Mouse (Mus musculus) cerebellum, adult 9-10 months (tissue): ENCODE measurements around the gene Hrh1.
"Not testable (repeated sequence)": the region's sequence is repeated elsewhere in the genome, so short reads cannot be mapped to it uniquely, and the experiment has no call there.

Experiments
- DNase-seq: peaks from one replicate; pipeline ENCODE4 v3.0.0; 2022

Hrh1 gene

DNA sequence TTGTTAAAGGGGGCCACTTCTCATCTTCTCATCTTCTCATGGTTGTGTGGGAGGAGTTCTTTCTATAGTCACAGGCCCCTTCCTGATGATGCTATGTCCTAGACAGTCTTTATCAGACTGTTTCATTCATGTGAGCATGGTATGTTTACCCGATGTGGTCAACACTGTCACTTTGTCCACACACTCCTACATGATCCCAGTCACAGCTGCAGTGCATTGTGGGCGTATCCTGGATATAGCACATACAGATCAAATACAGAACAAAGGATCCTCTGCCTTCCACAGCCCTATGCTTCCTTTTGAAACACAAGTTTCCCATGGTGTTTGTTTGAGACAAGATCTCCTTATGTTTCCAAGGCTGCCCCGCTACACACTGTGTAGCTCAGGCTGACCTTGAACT lies 76.3 kb downstream of the Hrh1 start:
- no peak for DNase-seq

DNA sequence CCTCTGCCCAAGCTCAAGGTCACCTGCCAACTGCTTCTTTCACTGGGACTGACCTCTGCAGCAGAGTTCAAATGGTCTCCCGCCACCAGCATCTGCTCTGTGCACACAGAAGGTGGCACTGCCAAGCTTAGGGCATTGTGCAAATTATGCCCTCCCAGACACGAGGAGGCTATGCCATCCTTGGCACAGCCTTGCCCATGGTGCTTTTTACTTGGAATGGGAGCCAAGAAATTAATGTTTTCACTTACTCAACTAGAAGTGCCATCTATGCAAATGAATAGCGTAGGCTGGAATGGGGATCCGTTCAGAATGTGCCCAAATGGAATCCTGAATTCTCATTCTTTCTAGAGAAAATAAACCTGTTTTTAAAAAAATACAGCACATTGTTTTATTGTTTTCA lies 77.2 kb downstream of the Hrh1 start:
- no peak for DNase-seq

DNA sequence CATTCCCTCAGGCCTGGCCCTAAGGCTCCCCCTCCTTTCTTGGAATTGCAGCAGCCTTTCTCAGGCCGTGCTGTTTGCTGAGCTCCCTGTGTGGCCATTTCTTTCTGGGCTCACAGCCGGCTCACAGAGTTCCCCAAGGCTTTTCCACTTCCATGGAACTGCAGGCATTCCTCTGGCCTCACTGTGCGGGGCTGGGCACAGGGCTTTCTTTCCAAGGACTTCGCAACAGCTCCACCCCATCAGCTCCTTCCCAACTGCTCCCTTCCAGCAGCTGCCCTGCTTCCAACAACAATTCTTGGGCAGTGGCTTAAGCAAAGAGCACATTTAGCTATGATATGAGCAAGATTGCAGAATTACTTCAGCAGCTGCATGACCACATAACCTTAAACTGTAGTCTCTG lies 81.0 kb downstream of the Hrh1 start:
- no peak for DNase-seq

DNA sequence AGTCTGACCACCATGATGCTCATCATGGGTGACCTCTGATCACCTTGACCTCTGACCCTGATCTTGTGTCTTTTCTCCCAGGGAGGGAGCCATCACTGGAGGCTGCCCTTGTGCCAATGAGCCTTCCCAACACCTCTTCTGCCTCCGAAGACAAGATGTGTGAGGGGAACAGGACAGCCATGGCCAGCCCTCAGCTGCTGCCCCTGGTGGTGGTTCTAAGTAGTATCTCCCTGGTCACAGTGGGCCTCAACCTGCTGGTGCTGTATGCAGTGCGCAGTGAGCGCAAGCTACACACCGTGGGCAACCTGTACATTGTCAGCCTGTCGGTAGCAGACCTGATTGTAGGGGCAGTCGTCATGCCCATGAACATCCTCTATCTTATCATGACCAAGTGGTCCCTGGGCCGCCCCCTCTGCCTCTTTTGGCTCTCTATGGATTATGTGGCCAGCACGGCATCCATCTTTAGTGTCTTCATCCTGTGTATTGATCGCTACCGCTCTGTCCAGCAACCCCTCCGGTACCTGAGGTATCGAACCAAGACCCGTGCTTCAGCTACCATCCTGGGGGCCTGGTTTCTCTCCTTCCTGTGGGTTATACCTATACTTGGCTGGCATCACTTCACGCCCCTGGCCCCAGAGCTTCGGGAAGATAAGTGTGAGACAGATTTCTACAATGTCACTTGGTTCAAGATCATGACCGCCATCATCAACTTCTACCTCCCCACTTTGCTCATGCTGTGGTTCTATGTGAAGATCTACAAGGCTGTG lies 82.1 kb downstream of the Hrh1 start:
- no peak for DNase-seq

DNA sequence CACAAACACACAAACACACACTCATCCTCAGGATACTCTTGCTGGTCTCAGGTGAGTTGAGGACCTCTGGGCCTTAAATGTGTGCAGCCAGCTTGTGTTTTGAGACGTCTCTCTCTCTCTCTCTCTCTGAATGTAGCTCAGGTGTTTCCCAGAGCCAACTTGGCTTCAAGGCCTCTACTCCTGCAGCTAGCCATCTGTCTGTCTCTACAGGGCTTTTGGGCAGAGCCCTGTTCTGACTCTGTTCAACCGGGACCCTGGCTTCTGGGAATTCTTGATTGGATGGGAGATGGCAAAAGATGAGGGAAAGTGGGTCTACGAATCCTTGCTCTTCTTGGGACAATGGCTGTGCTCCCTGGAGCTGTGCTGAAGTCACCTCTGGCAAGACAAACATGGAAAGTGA lies 91.6 kb downstream of the Hrh1 start:
- DNase-seq, result peak; percentile 17

DNA sequence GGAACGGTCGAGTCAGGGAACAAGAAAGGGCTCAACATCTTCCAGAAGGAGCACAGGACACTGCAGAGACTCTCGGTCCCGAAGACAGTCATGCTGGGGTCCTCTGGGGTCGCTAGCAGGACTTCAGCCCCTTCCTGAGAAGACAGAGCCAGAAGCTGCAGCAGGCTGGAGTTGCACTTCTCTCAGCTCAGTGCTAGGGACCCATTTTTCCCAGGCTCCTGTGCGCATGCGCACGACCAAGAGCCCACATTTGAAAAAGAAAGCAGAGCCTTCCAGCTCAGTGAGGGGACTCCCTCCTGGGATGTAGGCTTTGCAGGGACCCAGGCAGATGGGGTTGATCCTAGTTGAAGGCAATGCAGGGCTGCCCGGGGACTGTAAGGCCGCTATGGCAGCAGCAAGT lies 94.9 kb downstream of the Hrh1 start:
- not testable (repeated sequence) for DNase-seq

DNA sequence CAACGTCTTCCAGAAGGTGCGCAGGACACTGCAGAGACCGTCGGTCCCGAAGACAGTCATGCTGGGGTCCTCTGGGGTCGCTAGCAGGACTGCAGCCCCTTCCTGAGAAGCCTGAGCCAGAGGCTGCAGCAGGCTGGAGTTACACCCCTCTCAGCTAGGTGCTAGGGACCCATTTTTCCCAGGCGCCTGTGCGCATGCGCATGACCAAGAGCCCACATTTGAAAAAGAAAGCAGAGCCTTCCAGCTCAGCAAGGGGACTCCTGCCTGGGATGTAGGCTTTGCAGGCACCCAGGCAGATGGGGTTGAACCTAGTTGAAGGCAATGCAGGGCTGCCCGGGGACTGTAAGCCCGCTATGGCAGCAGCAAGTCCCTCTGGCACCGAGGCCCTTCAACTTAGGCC lies 97.3 kb downstream of the Hrh1 start:
- not testable (repeated sequence) for DNase-seq

DNA sequence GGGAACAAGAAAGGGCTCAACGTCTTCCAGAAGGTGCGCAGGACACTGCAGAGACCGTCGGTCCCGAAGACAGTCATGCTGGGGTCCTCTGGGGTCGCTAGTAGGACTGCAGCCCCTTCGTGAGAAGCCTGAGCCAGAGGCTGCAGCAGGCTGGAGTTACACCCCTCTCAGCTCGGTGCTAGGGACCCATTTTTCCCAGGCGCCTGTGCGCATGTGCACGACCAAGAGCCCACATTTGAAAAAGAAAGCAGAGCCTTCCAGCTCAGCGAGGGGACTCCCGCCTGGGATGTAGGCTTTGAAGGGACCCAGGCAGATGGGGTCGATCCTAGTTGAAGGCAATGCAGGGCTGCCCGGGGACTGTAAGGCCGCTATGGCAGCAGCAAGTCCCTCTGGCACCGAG lies 116.3 kb downstream of the Hrh1 start:
- not testable (repeated sequence) for DNase-seq

DNA sequence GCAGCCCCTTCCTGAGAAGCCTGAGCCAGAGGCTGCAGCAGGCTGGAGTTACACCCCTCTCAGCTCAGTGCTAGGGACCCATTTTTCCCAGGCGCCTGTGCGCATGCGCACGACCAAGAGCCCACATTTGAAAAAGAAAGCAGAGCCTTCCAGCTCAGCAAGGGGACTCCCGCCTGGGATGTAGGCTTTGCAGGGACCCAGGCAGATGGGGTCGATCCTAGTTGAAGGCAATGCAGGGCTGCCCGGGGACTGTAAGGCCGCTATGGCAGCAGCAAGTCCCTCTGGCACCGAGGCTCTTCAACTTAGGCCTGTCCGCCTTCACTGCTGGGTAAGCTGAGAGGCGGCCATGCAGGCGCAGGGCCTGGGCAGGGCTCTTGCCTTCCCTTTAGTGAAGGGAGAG lies 131.0 kb downstream of the Hrh1 start:
- peak; percentile 14 for DNase-seq
